Mouse (Mus musculus): ENCODE data around the gene Ggt5. TPM values are rescaled to one million over a fixed set of nuclear protein-coding genes. Genes with fewer than 3 reads are reported as not detected.

Ggt5 gene
- polyA plus RNA-seq (2015; fragmentation: Nextera tagmentation; extraction: Ambion mirVana), result 1.2 and 1.9 TPM in 2 replicates

DNA sequence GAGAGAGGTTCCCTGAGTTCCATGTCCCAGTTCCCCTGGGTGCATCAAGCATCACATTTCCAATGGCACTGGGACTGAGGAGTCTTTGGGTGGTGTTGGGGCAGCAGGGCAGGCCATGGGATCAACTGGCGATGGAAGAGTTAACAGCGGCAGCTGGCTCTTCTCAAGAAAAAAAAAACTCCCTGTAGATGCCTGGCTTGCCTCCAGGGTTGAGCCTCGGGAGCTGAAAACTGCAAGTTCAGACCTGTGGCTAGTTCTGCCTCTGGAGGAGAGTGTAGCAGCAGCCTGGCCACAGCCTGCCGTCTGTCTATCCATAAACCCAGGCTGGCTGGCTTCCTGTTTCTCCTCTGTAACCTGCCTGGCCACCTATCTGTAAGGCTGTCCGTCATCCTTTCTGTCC, at the start of gene Ggt5:
Ggt5 (plus strand) TSS at position 212 of the 400 bp plus-strand sequence.

DNA sequence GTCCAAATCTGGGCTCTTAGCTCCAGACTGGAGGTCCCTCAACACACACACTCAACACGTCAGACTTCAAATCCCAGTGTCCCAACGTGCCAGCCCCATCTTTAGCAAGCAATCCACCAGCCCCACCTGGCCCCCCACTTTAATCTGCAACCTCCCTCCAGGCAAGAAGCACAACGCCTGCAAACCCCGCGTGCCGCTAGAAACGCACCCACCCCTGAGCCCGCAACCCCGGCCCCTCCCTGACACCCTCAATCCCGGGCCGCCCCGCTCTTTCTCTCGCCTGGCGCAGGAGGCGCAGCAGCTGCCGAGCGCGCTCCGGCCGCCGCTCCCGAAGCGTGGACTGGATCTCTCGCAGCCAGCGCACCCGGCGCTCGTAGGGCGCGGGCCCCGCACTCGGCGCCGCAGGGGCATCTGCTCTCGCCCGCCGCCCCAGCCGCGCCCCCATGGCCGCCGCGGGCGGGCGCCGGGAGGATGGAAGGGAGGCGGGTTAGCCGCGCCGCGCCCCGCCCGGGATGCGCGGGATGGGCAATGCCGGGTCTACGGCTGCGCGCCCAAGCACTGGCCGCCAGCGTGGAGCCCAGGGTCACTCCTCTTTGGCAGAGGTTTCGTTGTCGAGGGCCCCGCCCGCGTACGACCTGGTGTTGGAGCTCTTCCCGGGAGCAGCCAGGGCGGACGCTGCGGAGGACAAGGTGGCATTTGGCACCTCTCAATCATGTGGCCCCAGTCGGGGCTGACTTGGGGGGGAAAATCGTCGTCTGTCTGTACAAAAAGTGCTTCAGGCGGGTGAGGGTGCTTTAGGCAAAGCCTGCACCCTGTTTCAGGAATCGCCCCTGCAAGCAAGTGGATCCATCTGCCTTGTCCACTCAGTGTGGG, 29.2 kb upstream of the Ggt5 start, which contains the start of gene Lrrc75b:
Lrrc75b (minus strand) TSS at position 655 of the 873 bp plus-strand sequence.

DNA sequence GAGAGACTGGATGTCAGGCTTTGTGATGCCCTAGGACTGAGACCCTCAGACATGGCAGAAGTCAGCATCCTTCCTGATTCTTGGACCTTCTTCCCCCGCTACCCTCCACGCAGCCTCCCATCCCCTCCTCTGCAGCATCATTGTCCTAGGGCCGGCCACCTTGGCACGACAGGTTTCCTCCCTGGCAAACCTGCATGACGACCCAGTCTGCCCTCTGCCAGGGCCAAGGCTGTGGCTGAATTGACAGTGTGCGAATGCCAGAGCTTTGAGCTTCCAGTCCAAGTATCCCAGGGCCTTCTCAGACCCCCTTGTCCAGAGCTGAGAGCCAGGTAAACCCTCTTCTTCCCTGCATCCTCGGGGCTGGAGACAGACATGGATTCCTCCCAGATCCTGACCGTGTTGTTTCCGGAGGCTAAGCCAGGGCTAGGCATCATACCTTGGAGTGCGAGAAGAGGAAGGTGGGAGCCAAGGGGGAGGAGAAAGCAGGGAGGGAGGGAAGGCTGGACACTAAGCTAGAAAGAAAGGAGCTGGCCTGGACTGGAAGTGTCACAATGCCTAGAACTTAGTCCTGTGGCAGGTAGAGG, 28.0 kb upstream of the Ggt5 start, which contains the start of gene Ggt1:
Ggt1 (plus strand) TSS at position 534 of the 584 bp plus-strand sequence.

GRCm38 (mm10) chr10:75643741-75644343, 54.7 kb downstream of the Ggt5 start, which contains the start of gene Susd2:
TSS of gene Susd2 (minus strand) at chr10:75644008.

Other genes with a start within 250 kb of the Ggt5 start
- gene Upb1, start 188.2 kb upstream of the Ggt5 start, polyA plus RNA-seq (2015; fragmentation: Nextera tagmentation; extraction: Ambion mirVana), result 0.18 and 0.22 TPM in 2 replicates
- 80.1 and 83.1 TPM in 2 replicates for gene Snrpd3, start 71.8 kb upstream of the Ggt5 start, polyA plus RNA-seq (2015; fragmentation: Nextera tagmentation; extraction: Ambion mirVana)
- 19.7 and 21.3 TPM in 2 replicates for gene Gucd1, start 71.4 kb upstream of the Ggt5 start, polyA plus RNA-seq (2015; fragmentation: Nextera tagmentation; extraction: Ambion mirVana)
- gene Lrrc75b, start 29.0 kb upstream of the Ggt5 start, polyA plus RNA-seq (2015; fragmentation: Nextera tagmentation; extraction: Ambion mirVana), result 3.7 and 5.4 TPM in 2 replicates
- gene Ggt1, start 27.7 kb upstream of the Ggt5 start, polyA plus RNA-seq (2015; fragmentation: Nextera tagmentation; extraction: Ambion mirVana), result 0.36 TPM in 1 of 2 replicates, not detected in the other
- gene Susd2, start 54.7 kb downstream of the Ggt5 start, polyA plus RNA-seq (2015; fragmentation: Nextera tagmentation; extraction: Ambion mirVana), result 79.5 and 108 TPM in 2 replicates
- 17.0 and 18.6 TPM in 2 replicates for gene Cabin1, start 175.0 kb downstream of the Ggt5 start, polyA plus RNA-seq (2015; fragmentation: Nextera tagmentation; extraction: Ambion mirVana)
- gene Ddt, start 184.1 kb downstream of the Ggt5 start, polyA plus RNA-seq (2015; fragmentation: Nextera tagmentation; extraction: Ambion mirVana), result 45.8 and 51.8 TPM in 2 replicates
- gene Gm20441, start 191.6 kb downstream of the Ggt5 start, polyA plus RNA-seq (2015; fragmentation: Nextera tagmentation; extraction: Ambion mirVana), result 0.28 and 1.0 TPM in 2 replicates
- 60.8 and 65.5 TPM in 2 replicates for gene Gstt3, start 192.1 kb downstream of the Ggt5 start, polyA plus RNA-seq (2015; fragmentation: Nextera tagmentation; extraction: Ambion mirVana)
- gene Gstt1, start 209.2 kb downstream of the Ggt5 start, polyA plus RNA-seq (2015; fragmentation: Nextera tagmentation; extraction: Ambion mirVana), result 49.2 and 49.8 TPM in 2 replicates
- not detected in 2 replicates for gene Gstt4, start 233.2 kb downstream of the Ggt5 start, polyA plus RNA-seq (2015; fragmentation: Nextera tagmentation; extraction: Ambion mirVana)
- 21.6 and 26.6 TPM in 2 replicates for gene Gstt2, start 248.1 kb downstream of the Ggt5 start, polyA plus RNA-seq (2015; fragmentation: Nextera tagmentation; extraction: Ambion mirVana)